Mouse (Mus musculus): ENCODE results near the gene Wasf1. TPM values are rescaled to one million over a fixed set of nuclear protein-coding genes. Genes with fewer than 3 reads are reported as not detected.

Wasf1 gene
- polyA plus RNA-seq, 1 experiment, result 0.93 TPM

GRCm38 (mm10) chr10:40885432-40885831 lies 2.2 kb downstream of the Wasf1 start:
- WGBS, result 90% methylated on average over 7 of the region's 7 CpGs
- no peak overlapping the region for H3K4me3 ChIP-seq (ENCODE audit: control insufficient read depth, insufficient read depth, low read length)

GRCm38 (mm10) chr10:40887316-40887715 lies 4.0 kb downstream of the Wasf1 start:
- Histone ChIP-seq H3K4me3 (ENCODE audit: control insufficient read depth, insufficient read depth, low read length) (no peak overlapping the region), H3K27ac (ENCODE audit: control insufficient read depth, insufficient read depth, low read length) (no peak overlapping the region), H3K27me3 (ENCODE audit: control insufficient read depth, insufficient read depth, low read length) (peaks cover 8% of the 10 kb centered on the region), H3K4me1 (replicated peaks; ENCODE audit: control insufficient read depth, insufficient read depth, low read length) (peaks cover 5% of the 10 kb centered on the region), H3K36me3 (ENCODE audit: control insufficient read depth, insufficient read depth, low read length) (no peaks in the 10 kb centered on the region)
- no peak for DNase-seq
- TF ChIP-seq CTCF (IDR thresholded peaks at IDR 0.05; ENCODE audit: borderline replicate concordance, control insufficient read depth, extremely low read depth, insufficient read depth, low read length, poor library complexity), result no peak
- TF ChIP-seq POLR2A (IDR thresholded peaks at IDR 0.05; ENCODE audit: control insufficient read depth, extremely low read depth, insufficient read depth, low read length, poor library complexity), result no peak
- WGBS, result 90% methylated on average over 2 of the region's 2 CpGs

More at GRCm38 (mm10) chr10:40885432-40885831, 2.2 kb downstream of the Wasf1 start:
- Histone ChIP-seq H3K27me3 (ENCODE audit: control insufficient read depth, insufficient read depth, low read length) (peaks cover 8% of the 10 kb centered on the region), H3K27ac (ENCODE audit: control insufficient read depth, insufficient read depth, low read length) (no peak overlapping the region), H3K4me1 (replicated peaks; ENCODE audit: control insufficient read depth, insufficient read depth, low read length) (peaks cover 5% of the 10 kb centered on the region), H3K36me3 (ENCODE audit: control insufficient read depth, insufficient read depth, low read length) (no peaks in the 10 kb centered on the region)
- DNase-seq, result no peak
- TF ChIP-seq CTCF (IDR thresholded peaks at IDR 0.05; ENCODE audit: borderline replicate concordance, control insufficient read depth, extremely low read depth, insufficient read depth, low read length, poor library complexity) (no peak), POLR2A (IDR thresholded peaks at IDR 0.05; ENCODE audit: control insufficient read depth, extremely low read depth, insufficient read depth, low read length, poor library complexity) (no peak)

GRCm38 (mm10) chr10:40889146-40889545 lies 5.9 kb downstream of the Wasf1 start:
- peaks cover 4% of the 10 kb centered on the region for H3K4me1 ChIP-seq (replicated peaks; ENCODE audit: control insufficient read depth, insufficient read depth, low read length)
- TF ChIP-seq POLR2A (IDR thresholded peaks at IDR 0.05; ENCODE audit: control insufficient read depth, extremely low read depth, insufficient read depth, low read length, poor library complexity), result no peak
- no peak for TF ChIP-seq CTCF (IDR thresholded peaks at IDR 0.05; ENCODE audit: borderline replicate concordance, control insufficient read depth, extremely low read depth, insufficient read depth, low read length, poor library complexity)
- no peak for DNase-seq
- no peak overlapping the region for H3K4me3 ChIP-seq (ENCODE audit: control insufficient read depth, insufficient read depth, low read length)
- no peaks in the 10 kb centered on the region for H3K36me3 ChIP-seq (ENCODE audit: control insufficient read depth, insufficient read depth, low read length)
- H3K27me3 ChIP-seq (ENCODE audit: control insufficient read depth, insufficient read depth, low read length), result peaks cover 7% of the 10 kb centered on the region
- no peak overlapping the region for H3K27ac ChIP-seq (ENCODE audit: control insufficient read depth, insufficient read depth, low read length)
- 90% methylated on average over 4 of the region's 4 CpGs for WGBS

- Histone ChIP-seq H3K4me1 (replicated peaks; ENCODE audit: control insufficient read depth, insufficient read depth, low read length) (no peaks in the 10 kb centered on the region), H3K4me3 (ENCODE audit: control insufficient read depth, insufficient read depth, low read length) (no peak overlapping the region), H3K27me3 (ENCODE audit: control insufficient read depth, insufficient read depth, low read length) (no peaks in the 10 kb centered on the region), H3K36me3 (ENCODE audit: control insufficient read depth, insufficient read depth, low read length) (no peaks in the 10 kb centered on the region), H3K27ac (ENCODE audit: control insufficient read depth, insufficient read depth, low read length) (no peak overlapping the region)
- WGBS, result 94% methylated on average over 12 of the region's 12 CpGs
- no peak for DNase-seq
- TF ChIP-seq POLR2A (IDR thresholded peaks at IDR 0.05; ENCODE audit: control insufficient read depth, extremely low read depth, insufficient read depth, low read length, poor library complexity) (no peak), CTCF (IDR thresholded peaks at IDR 0.05; ENCODE audit: borderline replicate concordance, control insufficient read depth, extremely low read depth, insufficient read depth, low read length, poor library complexity) (no peak)
Measured at GRCm38 (mm10) chr10:40895765-40896164, 12.5 kb downstream of the Wasf1 start.

GRCm38 (mm10) chr10:40896656-40897055 lies 13.4 kb downstream of the Wasf1 start:
- no peak for DNase-seq
- TF ChIP-seq CTCF (IDR thresholded peaks at IDR 0.05; ENCODE audit: borderline replicate concordance, control insufficient read depth, extremely low read depth, insufficient read depth, low read length, poor library complexity) (no peak), POLR2A (IDR thresholded peaks at IDR 0.05; ENCODE audit: control insufficient read depth, extremely low read depth, insufficient read depth, low read length, poor library complexity) (no peak)
- no peak overlapping the region for H3K27ac ChIP-seq (ENCODE audit: control insufficient read depth, insufficient read depth, low read length)
- no peaks in the 10 kb centered on the region for H3K36me3 ChIP-seq (ENCODE audit: control insufficient read depth, insufficient read depth, low read length)
- no peaks in the 10 kb centered on the region for H3K4me1 ChIP-seq (replicated peaks; ENCODE audit: control insufficient read depth, insufficient read depth, low read length)
- H3K27me3 ChIP-seq (ENCODE audit: control insufficient read depth, insufficient read depth, low read length), result no peaks in the 10 kb centered on the region
- WGBS, result 79% methylated on average over 5 of the region's 5 CpGs
- no peak overlapping the region for H3K4me3 ChIP-seq (ENCODE audit: control insufficient read depth, insufficient read depth, low read length)

- no peaks in the 10 kb centered on the region for H3K4me1 ChIP-seq (replicated peaks; ENCODE audit: control insufficient read depth, insufficient read depth, low read length)
- DNase-seq, result no peak
- TF ChIP-seq CTCF (IDR thresholded peaks at IDR 0.05; ENCODE audit: borderline replicate concordance, control insufficient read depth, extremely low read depth, insufficient read depth, low read length, poor library complexity), result no peak
- no peak for TF ChIP-seq POLR2A (IDR thresholded peaks at IDR 0.05; ENCODE audit: control insufficient read depth, extremely low read depth, insufficient read depth, low read length, poor library complexity)
- H3K27me3 ChIP-seq (ENCODE audit: control insufficient read depth, insufficient read depth, low read length), result no peaks in the 10 kb centered on the region
- WGBS, result 95% methylated on average over 4 of the region's 4 CpGs
- H3K4me3 ChIP-seq (ENCODE audit: control insufficient read depth, insufficient read depth, low read length), result no peak overlapping the region
- H3K36me3 ChIP-seq (ENCODE audit: control insufficient read depth, insufficient read depth, low read length), result no peaks in the 10 kb centered on the region
- H3K27ac ChIP-seq (ENCODE audit: control insufficient read depth, insufficient read depth, low read length), result no peak overlapping the region
Measured at GRCm38 (mm10) chr10:40901786-40902185, 18.5 kb downstream of the Wasf1 start.

- Histone ChIP-seq H3K27ac (ENCODE audit: control insufficient read depth, insufficient read depth, low read length) (no peak overlapping the region), H3K36me3 (ENCODE audit: control insufficient read depth, insufficient read depth, low read length) (no peaks in the 10 kb centered on the region), H3K4me3 (ENCODE audit: control insufficient read depth, insufficient read depth, low read length) (no peak overlapping the region), H3K4me1 (replicated peaks; ENCODE audit: control insufficient read depth, insufficient read depth, low read length) (no peaks in the 10 kb centered on the region), H3K27me3 (ENCODE audit: control insufficient read depth, insufficient read depth, low read length) (no peaks in the 10 kb centered on the region)
- TF ChIP-seq POLR2A (IDR thresholded peaks at IDR 0.05; ENCODE audit: control insufficient read depth, extremely low read depth, insufficient read depth, low read length, poor library complexity) (no peak), CTCF (IDR thresholded peaks at IDR 0.05; ENCODE audit: borderline replicate concordance, control insufficient read depth, extremely low read depth, insufficient read depth, low read length, poor library complexity) (no peak)
- DNase-seq, result no peak
- 84% methylated on average over 1 of the region's 1 CpGs for WGBS
Measured at GRCm38 (mm10) chr10:40906131-40906530, 22.9 kb downstream of the Wasf1 start.
